Mouse (Mus musculus) neural tube, embryonic 12.5 days (tissue): ENCODE data around the gene Bend7. TPM values are rescaled to one million over a fixed set of nuclear protein-coding genes. Genes with fewer than 3 reads are reported as not detected.

Experiments
- ATAC-seq: fragments of 200-750 bp; cut with Nextera tagmentation; 2 replicates; pipeline ENCODE4 v1.8.0; 2017; ENCODE audit warnings: low read depth, mild to moderate bottlenecking, moderate TSS enrichment, moderate library complexity; ENCODE audit not compliant: low FRiP score
- H3K27ac ChIP-seq: fragments of 300-500 bp; sonication (generic); 2 replicates; pipeline ENCODE4 v1.5.1; 2016
- H3K27me3 ChIP-seq: fragments of 300-500 bp; sonication (generic); replicated peaks from 2 replicates; pipeline ENCODE4 v1.6.1; 2016; ENCODE audit warnings: mild to moderate bottlenecking
- H3K36me3 ChIP-seq: fragments of 300-500 bp; sonication (generic); 2 replicates; pipeline ENCODE4 v1.6.1; 2016; ENCODE audit warnings: mild to moderate bottlenecking
- H3K4me1 ChIP-seq: fragments of 300-500 bp; sonication (generic); 2 replicates; pipeline ENCODE4 v1.6.1; 2016
- H3K4me2 ChIP-seq: fragments of 300-500 bp; sonication (generic); replicated peaks from 2 replicates; pipeline ENCODE4 v1.6.1; 2016; ENCODE audit warnings: mild to moderate bottlenecking
- H3K4me3 ChIP-seq: fragments of 300-500 bp; sonication (generic); 2 replicates; pipeline ENCODE4 v1.5.1; 2016
- H3K9ac ChIP-seq: fragments of 300-500 bp; sonication (generic); 2 replicates; pipeline ENCODE4 v1.6.1; 2016; ENCODE audit warnings: mild to moderate bottlenecking
- H3K9me3 ChIP-seq: fragments of 300-500 bp; sonication (generic); 2 replicates; pipeline ENCODE4 v1.6.1; 2016; ENCODE audit warnings: mild to moderate bottlenecking
- WGBS: fragments of 180-500 bp; shearing (Covaris S2); methylation state at CpG from one replicate; pipeline ENCODE4 v1.1.7; 2016; 5-methylcytosine and 5-hydroxymethylcytosine counted together
- polyA plus RNA-seq: library from polyadenylated mRNA; unstranded; fragments of >200 nt; fragmentation: Nextera tagmentation; extraction: Ambion mirVana; gene quantifications from 2 replicates; pipeline ENCODE4 v1.2.1, GENCODE M21; 2016

Gene Bend7
- polyA plus RNA-seq, 1 experiment from 2014 or later = 7.0 TPM

- Histone ChIP-seq H3K27ac (no peak overlapping the region), H3K4me1 (no peaks in the 10 kb centered on the region), H3K9me3 (no peaks in the 10 kb centered on the region), H3K9ac (no peak overlapping the region), H3K27me3 (no peaks in the 10 kb centered on the region), H3K4me2 (no peak overlapping the region), H3K4me3 (no peak overlapping the region), H3K36me3 (no peaks in the 10 kb centered on the region)
- ATAC-seq = no peak
- WGBS = 89% methylated on average over 6 of the region's 6 CpGs
Measured at GRCm38 (mm10) chr2:4751918-4752317, 34.3 kb downstream of the Bend7 start.

- no peak for ATAC-seq
- Histone ChIP-seq H3K27ac (no peak overlapping the region), H3K9ac (no peak overlapping the region), H3K9me3 (no peaks in the 10 kb centered on the region), H3K36me3 (no peaks in the 10 kb centered on the region), H3K27me3 (no peaks in the 10 kb centered on the region), H3K4me3 (no peak overlapping the region), H3K4me2 (no peak overlapping the region), H3K4me1 (no peaks in the 10 kb centered on the region)
- WGBS = 83% methylated on average over 8 of the region's 8 CpGs
Measured at GRCm38 (mm10) chr2:4755716-4756115, 38.1 kb downstream of the Bend7 start.

- no peaks in the 10 kb centered on the region for H3K36me3 ChIP-seq
- H3K4me2 ChIP-seq = no peak overlapping the region
- no peak overlapping the region for H3K27ac ChIP-seq
- H3K9ac ChIP-seq = no peak overlapping the region
- ATAC-seq = no peak
- 84% methylated on average over 3 of the region's 3 CpGs for WGBS
- no peak overlapping the region for H3K4me3 ChIP-seq
- no peaks in the 10 kb centered on the region for H3K4me1 ChIP-seq
- H3K9me3 ChIP-seq = no peaks in the 10 kb centered on the region
- H3K27me3 ChIP-seq = no peaks in the 10 kb centered on the region
Measured at GRCm38 (mm10) chr2:4757218-4757617, 39.6 kb downstream of the Bend7 start.

GRCm38 (mm10) chr2:4760741-4761140, 43.1 kb downstream of the Bend7 start:
- ATAC-seq = no peak
- Histone ChIP-seq H3K9me3 (no peaks in the 10 kb centered on the region), H3K27me3 (no peaks in the 10 kb centered on the region), H3K4me3 (no peak overlapping the region), H3K9ac (no peak overlapping the region), H3K27ac (no peak overlapping the region), H3K4me2 (no peak overlapping the region), H3K36me3 (0 out of 2 replicates have a peak, but pooled peaks cover 5% of the 10 kb centered on the region), H3K4me1 (no peaks in the 10 kb centered on the region)
- 66% methylated on average over 5 of the region's 5 CpGs for WGBS

- Histone ChIP-seq H3K4me2 (no peak overlapping the region), H3K27ac (no peak overlapping the region), H3K9ac (no peak overlapping the region), H3K4me3 (no peak overlapping the region), H3K27me3 (no peaks in the 10 kb centered on the region), H3K4me1 (no peaks in the 10 kb centered on the region), H3K36me3 (0 out of 2 replicates have a peak, but pooled peaks cover 5% of the 10 kb centered on the region), H3K9me3 (no peaks in the 10 kb centered on the region)
- no peak for ATAC-seq
- WGBS = 87% methylated on average over 5 of the region's 5 CpGs
Measured at GRCm38 (mm10) chr2:4761906-4762305, 44.3 kb downstream of the Bend7 start.

- 0 out of 2 replicates have a peak, but pooled peaks cover 5% of the 10 kb centered on the region for H3K36me3 ChIP-seq
- no peak overlapping the region for H3K27ac ChIP-seq
- H3K9me3 ChIP-seq = no peaks in the 10 kb centered on the region
- no peaks in the 10 kb centered on the region for H3K27me3 ChIP-seq
- H3K4me1 ChIP-seq = no peaks in the 10 kb centered on the region
- no peak overlapping the region for H3K4me3 ChIP-seq
- 91% methylated on average over 3 of the region's 3 CpGs for WGBS
- ATAC-seq = no peak
- no peak overlapping the region for H3K9ac ChIP-seq
- no peak overlapping the region for H3K4me2 ChIP-seq
Measured at GRCm38 (mm10) chr2:4764071-4764470, 46.4 kb downstream of the Bend7 start.

- H3K36me3 ChIP-seq = no peaks in the 10 kb centered on the region
- no peaks in the 10 kb centered on the region for H3K4me1 ChIP-seq
- WGBS = 93% methylated on average over 2 of the region's 2 CpGs
- H3K27ac ChIP-seq = no peak overlapping the region
- no peak overlapping the region for H3K9ac ChIP-seq
- ATAC-seq = no peak
- no peak overlapping the region for H3K4me3 ChIP-seq
- no peaks in the 10 kb centered on the region for H3K27me3 ChIP-seq
- H3K9me3 ChIP-seq = no peaks in the 10 kb centered on the region
- H3K4me2 ChIP-seq = no peak overlapping the region
Measured at GRCm38 (mm10) chr2:4770376-4770775, 52.7 kb downstream of the Bend7 start.

- H3K27ac ChIP-seq = no peak overlapping the region
- no peak for ATAC-seq
- no peak overlapping the region for H3K9ac ChIP-seq
- H3K4me1 ChIP-seq = no peaks in the 10 kb centered on the region
- H3K27me3 ChIP-seq = no peaks in the 10 kb centered on the region
- no peaks in the 10 kb centered on the region for H3K36me3 ChIP-seq
- no peak overlapping the region for H3K4me3 ChIP-seq
- no peaks in the 10 kb centered on the region for H3K9me3 ChIP-seq
- WGBS = 92% methylated on average over 6 of the region's 6 CpGs
- no peak overlapping the region for H3K4me2 ChIP-seq
Measured at GRCm38 (mm10) chr2:4773911-4774310, 56.3 kb downstream of the Bend7 start.

- 91% methylated on average over 8 of the region's 8 CpGs for WGBS
- H3K4me2 ChIP-seq = no peak overlapping the region
- no peaks in the 10 kb centered on the region for H3K36me3 ChIP-seq
- no peaks in the 10 kb centered on the region for H3K4me1 ChIP-seq
- H3K4me3 ChIP-seq = no peak overlapping the region
- ATAC-seq = no peak
- no peak overlapping the region for H3K27ac ChIP-seq
- H3K9me3 ChIP-seq = no peaks in the 10 kb centered on the region
- no peaks in the 10 kb centered on the region for H3K27me3 ChIP-seq
- H3K9ac ChIP-seq = no peak overlapping the region
Measured at GRCm38 (mm10) chr2:4777291-4777690, 59.7 kb downstream of the Bend7 start.

- H3K4me2 ChIP-seq = no peak overlapping the region
- H3K27me3 ChIP-seq = no peaks in the 10 kb centered on the region
- no peak overlapping the region for H3K9ac ChIP-seq
- 85% methylated on average over 3 of the region's 3 CpGs for WGBS
- H3K9me3 ChIP-seq = no peaks in the 10 kb centered on the region
- H3K27ac ChIP-seq = no peak overlapping the region
- no peaks in the 10 kb centered on the region for H3K36me3 ChIP-seq
- H3K4me3 ChIP-seq = no peak overlapping the region
- H3K4me1 ChIP-seq = peaks cover 9% of the 10 kb centered on the region; the same call in 1 of the 2 replicates
- ATAC-seq = no peak
Measured at GRCm38 (mm10) chr2:4781641-4782040, 64.0 kb downstream of the Bend7 start.

GRCm38 (mm10) chr2:4782401-4782800, 64.8 kb downstream of the Bend7 start:
- Histone ChIP-seq H3K27me3 (no peaks in the 10 kb centered on the region), H3K27ac (no peak overlapping the region), H3K4me1 (peaks cover 9% of the 10 kb centered on the region; the same call in 1 of the 2 replicates), H3K4me2 (no peak overlapping the region), H3K9me3 (no peaks in the 10 kb centered on the region), H3K36me3 (no peaks in the 10 kb centered on the region), H3K4me3 (no peak overlapping the region), H3K9ac (no peak overlapping the region)
- WGBS = 71% methylated on average over 4 of the region's 4 CpGs
- no peak for ATAC-seq

- Histone ChIP-seq H3K4me2 (no peak overlapping the region), H3K9ac (no peak overlapping the region), H3K4me1 (peaks cover 9% of the 10 kb centered on the region; the same call in 1 of the 2 replicates), H3K36me3 (no peaks in the 10 kb centered on the region), H3K9me3 (no peaks in the 10 kb centered on the region), H3K27me3 (no peaks in the 10 kb centered on the region), H3K27ac (no peak overlapping the region), H3K4me3 (no peak overlapping the region)
- WGBS = 75% methylated on average over 11 of the region's 11 CpGs
- ATAC-seq = peak; percentile 44; the same call in 1 of the 2 replicates
Measured at GRCm38 (mm10) chr2:4782809-4783641, 65.4 kb downstream of the Bend7 start.

GRCm38 (mm10) chr2:4784012-4784411, 66.4 kb downstream of the Bend7 start:
- H3K4me1 ChIP-seq = peaks cover 9% of the 10 kb centered on the region; the same call in 1 of the 2 replicates
- no peak overlapping the region for H3K27ac ChIP-seq
- no peak overlapping the region for H3K9ac ChIP-seq
- H3K36me3 ChIP-seq = no peaks in the 10 kb centered on the region
- no peaks in the 10 kb centered on the region for H3K9me3 ChIP-seq
- H3K4me2 ChIP-seq = no peak overlapping the region
- ATAC-seq = no peak
- WGBS = 78% methylated on average over 8 of the region's 8 CpGs
- no peak overlapping the region for H3K4me3 ChIP-seq
- no peaks in the 10 kb centered on the region for H3K27me3 ChIP-seq
